Comparison of ENCODE assay signal across 36 mouse cellular contexts in the genomic region with DNA sequence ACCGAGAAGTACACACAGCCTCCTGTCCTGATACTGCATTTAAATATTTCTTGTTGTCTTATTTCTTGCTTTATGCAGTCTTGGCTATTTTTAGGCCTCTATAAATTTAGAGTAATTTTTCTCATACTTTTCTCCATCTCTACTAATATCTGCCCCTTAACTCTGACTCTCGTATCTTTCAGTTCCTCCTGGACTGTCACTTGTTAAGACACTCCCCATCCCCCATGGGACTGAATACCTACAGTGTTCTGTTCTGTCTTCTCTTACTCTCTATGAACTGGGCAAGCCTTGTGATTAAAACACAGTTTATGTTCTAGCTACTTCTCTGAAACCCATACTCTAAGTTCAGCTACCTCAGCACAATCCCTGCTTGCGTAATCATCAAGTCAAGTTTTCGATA.
"Had no signal": no experiment of that assay in that cellular context is flagged by ENCODE, and none has a peak within 500 bp of the region (broad histone marks: within the 10 kb centered on the region; RNA-seq: fewer than 3 reads in every experiment).

No protein-coding gene starts in this region.

- H3K4me3 ChIP-seq: heart, embryonic 10.5 days; heart, embryonic 12.5 days; heart, embryonic 13.5 days; heart, embryonic 15.5 days; hindbrain, embryonic 10.5 days; hindbrain, embryonic 12.5 days; hindbrain, embryonic 13.5 days; hindbrain, embryonic 15.5 days; intestine, embryonic 15.5 days; kidney, embryonic 15.5 days; layer of hippocampus, adult 2 months; left cerebral cortex, adult 2 months had no signal

- ATAC-seq: hindbrain, embryonic 16.5 days; hindbrain, postnatal 0 days; inflammation-experienced regulatory T-cells, adult 6 months; intestine, embryonic 15.5 days; intestine, embryonic 16.5 days; intestine, postnatal 0 days had no signal

- H3K4me1 ChIP-seq: heart, embryonic 10.5 days; heart, embryonic 12.5 days; heart, embryonic 13.5 days; heart, embryonic 15.5 days; hindbrain, embryonic 10.5 days; hindbrain, embryonic 12.5 days; hindbrain, embryonic 13.5 days; hindbrain, embryonic 15.5 days; intestine, embryonic 15.5 days; kidney, embryonic 15.5 days had no signal

- DNase-seq: heart, postnatal 10 days; heart, postnatal 14 days; heart, postnatal 36 days; heart, postnatal 4 days; kidney, adult 11 months; kidney, adult 18-20 months; kidney, adult 2 months; kidney, adult 8-10 months; kidney, adult 9 months; kidney, postnatal 10 days; kidney, postnatal 14 days; kidney, postnatal 25 days; kidney, postnatal 36 days; kidney, postnatal 4 days; layer of hippocampus, adult 9-11 months; layer of hippocampus, postnatal 36 days had no signal

- H3K9ac ChIP-seq: heart, embryonic 12.5 days; heart, embryonic 13.5 days; heart, embryonic 15.5 days; hindbrain, embryonic 12.5 days; hindbrain, embryonic 13.5 days; hindbrain, embryonic 14.5 days; hindbrain, embryonic 15.5 days; intestine, embryonic 15.5 days; kidney, embryonic 15.5 days had no signal

- H3K4me2 ChIP-seq: heart, embryonic 11.5 days; heart, embryonic 12.5 days; heart, embryonic 13.5 days; heart, embryonic 15.5 days; hindbrain, embryonic 12.5 days; hindbrain, embryonic 13.5 days; hindbrain, embryonic 14.5 days; hindbrain, embryonic 15.5 days; intestine, embryonic 15.5 days; kidney, embryonic 15.5 days had no signal

- H3K9me3 ChIP-seq: heart, embryonic 10.5 days; heart, embryonic 12.5 days; heart, embryonic 13.5 days; heart, embryonic 15.5 days; hindbrain, embryonic 10.5 days; hindbrain, embryonic 12.5 days; hindbrain, embryonic 13.5 days; hindbrain, embryonic 15.5 days; intestine, embryonic 15.5 days; kidney, embryonic 15.5 days had no signal

- H3K27me3 ChIP-seq: heart, embryonic 12.5 days; heart, embryonic 13.5 days; heart, embryonic 15.5 days; hindbrain, embryonic 12.5 days; hindbrain, embryonic 13.5 days; hindbrain, embryonic 15.5 days; intestine, embryonic 15.5 days; kidney, embryonic 15.5 days had no signal

- H3K27ac ChIP-seq: heart, embryonic 10.5 days; heart, embryonic 13.5 days; heart, embryonic 15.5 days; hindbrain, embryonic 10.5 days; hindbrain, embryonic 12.5 days; hindbrain, embryonic 13.5 days; hindbrain, embryonic 14.5 days; hindbrain, embryonic 15.5 days; hindbrain, postnatal 0 days; intestine, embryonic 15.5 days; kidney, embryonic 15.5 days; kidney, postnatal 0 days; layer of hippocampus, adult 2 months; left cerebral cortex, adult 2 months had no signal

- H3K36me3 ChIP-seq: heart, embryonic 10.5 days; heart, embryonic 12.5 days; heart, embryonic 13.5 days; heart, embryonic 15.5 days; hindbrain, embryonic 10.5 days; hindbrain, embryonic 12.5 days; hindbrain, embryonic 13.5 days; hindbrain, embryonic 15.5 days; intestine, embryonic 15.5 days; kidney, embryonic 15.5 days had no signal
